Mouse (Mus musculus): ENCODE results near the gene Ferd3l. TPM values are rescaled to one million over a fixed set of nuclear protein-coding genes. Genes with fewer than 3 reads are reported as not detected.

The Ferd3l gene
- not detected for total RNA-seq (2021)
- long read RNA-seq, experiment 1, result 0 reads
- long read RNA-seq, experiment 2, result 0 reads

GRCm38 (mm10) chr12:33928331-33929192 lies at the start of gene Ferd3l:
Gene Ferd3l, plus strand, starts transcription at chr12:33928425.
- DNase-seq, result no peak

GRCm38 (mm10) chr12:33893956-33894355 lies 34.3 kb upstream of the Ferd3l start:
- peak; percentile 24 to 39 for DNase-seq

DNA sequence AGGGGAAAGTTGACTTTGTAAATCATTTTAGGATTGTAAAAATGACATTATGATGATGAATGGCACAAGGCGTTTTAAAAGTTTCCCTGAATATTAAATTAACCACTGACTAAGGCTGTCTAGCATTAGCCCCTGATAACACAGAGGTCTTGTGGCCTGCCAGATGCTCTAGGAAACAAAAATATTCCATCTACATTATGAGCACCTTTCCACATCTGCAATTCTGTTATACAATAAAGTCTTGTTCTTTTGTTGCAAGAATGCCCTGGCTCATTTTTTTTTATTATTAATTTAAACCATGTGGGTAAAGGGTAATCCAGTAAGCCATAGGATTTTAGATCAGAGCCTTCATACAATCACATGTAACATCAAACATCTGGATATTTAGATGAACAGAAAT lies 33.6 kb upstream of the Ferd3l start:
- DNase-seq, result no peak

DNA sequence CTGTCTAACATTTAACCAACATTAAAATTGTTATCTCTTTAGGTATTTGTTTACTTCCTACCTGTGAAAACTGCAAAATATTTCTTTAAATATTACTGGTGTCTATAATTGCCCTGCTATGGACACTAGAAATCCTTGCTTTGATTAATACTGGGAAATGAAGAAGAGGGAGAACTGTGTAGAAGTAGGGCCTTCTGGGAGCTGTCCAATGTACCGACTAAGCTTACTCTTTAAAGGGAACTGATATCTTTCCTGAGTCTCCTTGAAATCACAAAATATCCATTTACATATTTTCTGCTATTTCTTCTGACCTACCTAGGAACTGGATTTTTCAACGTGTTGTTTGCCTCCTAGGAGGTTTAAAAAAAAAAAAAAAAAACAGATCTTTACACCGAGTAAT lies 1.5 kb upstream of the Ferd3l start:
- no peak for DNase-seq

DNA sequence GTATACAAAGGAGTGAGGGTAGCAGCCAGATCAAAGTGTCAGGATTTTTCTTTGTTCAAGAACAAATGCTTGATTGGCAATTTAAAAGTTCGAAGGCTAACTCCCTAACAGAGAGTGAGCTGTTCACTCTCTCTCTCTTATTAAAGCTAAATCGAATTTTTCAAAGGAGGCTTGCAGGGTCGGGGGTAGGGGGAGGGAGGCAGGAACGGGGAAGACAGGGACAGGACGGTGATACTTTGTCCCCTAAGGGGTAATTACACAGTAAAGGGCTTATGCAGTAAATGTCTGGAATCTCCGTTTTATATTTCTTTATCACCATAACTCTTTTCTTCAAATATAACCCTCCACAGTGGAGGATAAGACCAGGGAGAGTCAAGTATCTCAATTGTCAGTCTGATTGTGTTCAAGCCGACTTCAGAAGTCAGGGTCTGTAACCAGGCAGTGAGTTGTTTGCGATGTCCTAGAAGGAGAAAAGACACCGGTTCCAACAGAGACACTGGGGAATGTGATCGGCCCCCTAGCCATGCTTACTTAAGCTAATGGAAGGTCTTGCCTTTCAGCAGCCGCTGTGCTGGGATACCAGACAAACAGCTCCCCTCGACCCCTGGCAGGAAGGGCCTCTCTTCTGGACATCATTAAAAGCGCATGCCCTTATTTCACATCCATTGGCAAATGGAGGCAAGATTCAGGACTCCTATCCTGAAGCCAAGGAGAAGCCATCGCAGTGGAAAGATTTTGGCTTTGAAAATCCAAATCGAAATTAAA lies 709 bp upstream of the Ferd3l start:
- DNase-seq, result no peak

GRCm38 (mm10) chr12:33952843-33953242 lies 24.6 kb downstream of the Ferd3l start:
- DNase-seq, result no peak

- DNase-seq, result no peak
Observed at GRCm38 (mm10) chr12:33954931-33955565, 26.8 kb downstream of the Ferd3l start.

DNA sequence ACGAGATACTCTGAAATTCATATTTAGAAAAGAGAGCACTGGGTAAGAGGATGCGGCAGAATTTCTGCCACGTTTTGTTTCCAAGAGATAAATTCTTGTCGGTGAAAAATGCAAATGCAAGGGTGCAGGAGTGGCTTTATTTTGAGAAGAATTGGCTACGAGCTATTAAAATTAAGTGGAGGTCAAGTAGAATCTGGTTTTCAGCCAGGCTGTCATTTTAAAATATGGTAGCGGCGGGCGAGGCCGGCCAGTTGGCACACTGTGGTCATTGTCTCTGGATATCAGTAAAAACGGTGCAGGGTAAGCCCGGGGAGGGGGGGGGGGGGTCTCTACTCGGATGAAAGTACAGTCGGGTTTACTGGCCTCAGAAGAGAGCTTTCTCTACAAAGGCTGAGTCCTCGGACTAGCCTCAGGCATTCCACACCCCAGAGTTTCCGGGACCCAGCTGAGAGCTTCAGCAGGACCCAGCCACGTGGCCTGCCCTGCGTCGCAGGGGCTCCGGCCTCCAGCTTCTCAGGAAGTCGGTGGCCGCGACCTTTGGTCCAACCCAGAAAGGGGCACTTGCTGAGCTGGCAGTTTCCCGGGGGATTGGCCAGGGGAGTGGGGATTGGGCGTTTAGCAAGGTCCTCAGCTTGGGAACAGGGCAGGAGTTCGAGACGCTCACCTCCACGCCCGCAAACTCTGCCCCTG lies 27.5 kb downstream of the Ferd3l start:
- peak; percentile 26 to 43 for DNase-seq

DNA sequence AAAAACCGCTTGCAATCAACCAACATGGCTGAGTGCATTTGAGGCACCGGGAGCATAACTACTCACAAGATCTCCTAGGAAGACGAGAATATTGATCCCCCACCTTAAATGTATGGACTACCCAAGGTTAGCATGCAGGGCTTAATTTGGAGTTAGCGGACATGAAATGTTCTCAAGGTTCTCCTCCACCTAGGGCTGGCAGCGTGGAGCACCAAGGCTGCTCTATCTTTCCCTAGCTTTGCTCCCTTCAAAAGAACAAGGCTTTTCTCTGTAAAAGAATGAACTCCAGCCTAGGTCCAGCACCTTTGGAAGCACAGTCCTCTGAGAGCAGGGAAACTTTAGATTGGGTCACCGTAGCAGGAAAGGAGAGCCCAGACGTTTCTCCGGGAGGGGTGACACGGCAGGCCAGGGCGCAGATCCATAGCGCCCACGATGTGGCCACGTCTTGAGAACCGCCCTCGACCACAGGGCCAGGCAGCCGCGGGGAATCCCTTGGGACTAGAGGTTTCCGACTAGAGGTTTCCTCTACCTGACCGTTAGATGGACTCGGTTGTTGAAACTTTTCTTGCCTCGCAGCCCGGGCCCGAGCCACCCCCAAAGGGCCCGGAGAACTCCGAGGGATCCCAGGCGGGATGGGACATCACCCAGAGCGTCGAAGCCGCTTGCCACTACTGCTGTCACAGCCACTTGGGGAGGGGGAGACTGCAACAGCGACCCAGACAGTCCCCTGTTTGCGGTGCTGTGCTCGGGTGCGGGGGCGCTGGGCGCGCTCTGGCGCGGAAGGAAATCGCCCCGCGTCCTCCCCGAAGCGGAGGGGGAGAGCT lies 28.6 kb downstream of the Ferd3l start:
- DNase-seq, result peak; percentile 15 to 26

GRCm38 (mm10) chr12:33957400-33958240 lies 29.4 kb downstream of the Ferd3l start, which contains the start of gene Twist1:
Gene Twist1, plus strand, starts transcription at chr12:33957671.
- DNase-seq, result peak; percentile 63 to 70

- peak in 1 of 2 experiments; percentile 5 for DNase-seq
Observed at GRCm38 (mm10) chr12:33958241-33959194, 30.3 kb downstream of the Ferd3l start.

- DNase-seq, result no peak
Observed at GRCm38 (mm10) chr12:33959206-33959605, 31.0 kb downstream of the Ferd3l start.

DNA sequence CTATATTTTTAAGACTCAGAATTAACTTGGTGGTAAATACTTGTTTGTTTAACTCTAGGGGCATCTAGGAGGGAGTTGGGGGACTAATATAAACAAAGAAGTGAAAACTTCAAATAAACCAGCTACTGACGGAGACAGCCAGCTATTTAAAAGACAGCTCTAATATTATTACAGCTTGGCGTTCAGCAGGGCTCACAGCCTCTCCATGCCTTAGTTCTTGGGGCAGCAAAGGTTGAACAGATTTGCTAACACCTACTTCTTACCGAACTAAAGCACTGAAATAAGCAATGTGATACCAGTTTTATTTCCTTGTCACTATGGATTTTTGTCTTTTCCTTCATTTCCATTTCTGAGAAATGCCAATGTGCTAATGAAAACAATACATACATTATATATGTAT lies 31.6 kb downstream of the Ferd3l start:
- DNase-seq, result no peak

GRCm38 (mm10) chr12:33961013-33961412 lies 32.8 kb downstream of the Ferd3l start:
- no peak for DNase-seq

GRCm38 (mm10) chr12:33962118-33962772 lies 34.0 kb downstream of the Ferd3l start:
- DNase-seq, result no peak

DNA sequence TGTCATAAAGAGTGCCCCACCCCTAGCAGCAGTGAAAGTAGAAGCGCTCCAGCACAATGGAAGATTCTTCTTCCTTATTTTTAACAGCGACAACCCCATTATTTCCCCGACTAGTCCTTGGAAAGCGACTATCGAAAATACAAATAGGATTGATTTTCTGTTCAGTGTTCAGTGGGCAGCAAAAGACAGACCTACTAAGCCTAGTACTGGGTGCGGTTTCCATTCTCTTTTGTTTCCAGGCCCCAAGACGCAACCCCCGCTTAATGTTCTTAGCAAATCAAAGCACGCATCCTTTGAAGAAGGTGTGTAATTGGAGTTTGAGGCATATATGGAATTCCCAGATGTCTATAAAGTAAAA lies 34.5 kb downstream of the Ferd3l start:
- no peak for DNase-seq

- DNase-seq, result no peak
Observed at GRCm38 (mm10) chr12:33963671-33964369, 35.6 kb downstream of the Ferd3l start.

DNA sequence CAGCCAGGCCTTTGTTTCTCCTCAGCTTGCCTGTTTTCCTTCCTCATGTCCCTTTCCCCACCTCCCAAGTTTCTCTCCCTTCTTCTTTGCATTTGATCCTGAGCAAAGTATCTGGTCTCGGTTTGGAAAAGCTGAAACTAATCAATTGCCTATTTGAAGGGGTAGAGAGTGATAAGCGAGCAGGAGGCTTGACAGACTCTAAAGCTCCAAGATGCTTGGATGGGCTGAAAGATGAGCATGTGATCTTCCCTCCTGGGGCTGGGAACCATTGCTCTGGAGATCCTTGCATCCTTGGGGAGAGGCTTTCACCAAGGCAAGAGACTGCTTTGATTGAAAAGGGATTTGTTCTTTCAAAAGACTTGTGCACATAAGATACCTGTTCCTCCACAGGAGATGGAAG lies 36.2 kb downstream of the Ferd3l start:
- no peak for DNase-seq
